Comparison of ENCODE assay signal across 8 mouse cellular contexts in the genomic region with DNA sequence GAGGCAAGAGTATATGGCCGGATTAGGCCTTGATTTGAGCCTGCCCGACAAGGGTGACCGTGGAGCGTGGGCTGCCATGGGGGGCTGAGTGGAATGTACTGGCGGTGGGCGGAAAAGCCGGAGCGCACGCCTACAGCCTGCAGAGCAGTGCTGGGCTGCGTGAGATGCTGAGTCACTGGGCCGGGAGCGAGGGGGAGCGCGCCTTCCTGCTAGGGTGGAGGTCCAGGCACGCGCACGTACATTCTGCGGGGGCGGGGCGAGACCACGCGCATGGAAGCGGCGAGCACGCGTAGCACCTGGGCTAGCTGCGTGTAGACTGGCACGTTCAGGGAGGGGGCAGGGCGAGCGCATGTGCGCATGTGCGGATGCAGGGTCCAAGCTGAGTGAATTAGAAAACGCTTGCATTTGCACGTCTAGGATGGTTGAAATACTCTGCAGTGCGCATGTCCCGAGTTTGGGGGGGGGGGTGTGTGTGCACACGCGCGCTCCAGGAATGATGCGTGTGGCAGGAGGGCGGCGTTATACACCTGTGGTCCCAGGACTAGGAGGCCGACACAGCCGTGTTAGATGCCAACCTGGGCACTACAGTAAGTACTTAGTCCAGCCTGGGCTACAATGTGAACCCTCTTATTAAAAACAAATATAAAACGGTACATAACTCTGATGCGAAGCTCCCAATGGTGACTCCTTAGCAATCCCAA. TPM values are rescaled to one million over a fixed set of nuclear protein-coding genes. Genes with fewer than 3 reads are reported as not detected.
DNase-seq lines count a peak whose midpoint lies in the region; ATAC-seq lines count a peak whose summit lies in the region.

No protein-coding gene starts in this region.

- ATAC-seq in hindbrain, embryonic 15.5 days (ENCODE audit: low FRiP score, low read depth) = peak; percentile 97

- no peaks in the 10 kb centered on the region for H3K27me3 ChIP-seq in hindbrain, embryonic 15.5 days

- H3K4me2 ChIP-seq in hindbrain, embryonic 15.5 days = peak overlapping the region; percentile 72

- peak overlapping the region; percentile 92 for H3K27ac ChIP-seq in hindbrain, embryonic 15.5 days (replicated peaks)

- DNase-seq in T-cell, adult 2 months (ENCODE audit: low spot score) = peak; percentile 99
- peak; percentile 100 for DNase-seq in cerebellum, postnatal 36 days
- DNase-seq in frontal cortex, postnatal 36 days (ENCODE audit: low spot score in 2 of 2) = peak; percentile 100
- peak; percentile 99 for DNase-seq in left cerebral cortex, adult 11 months (ENCODE audit: low spot score)
- peak; percentile 98 to 99 for DNase-seq in lung, postnatal 4 days
- DNase-seq in retina, postnatal 7 days (ENCODE audit: low read depth, low spot score) = peak; percentile 95
- DNase-seq in urinary bladder, adult 2 months (ENCODE audit: low spot score) = peak; percentile 97

- H3K4me1 ChIP-seq in hindbrain, embryonic 15.5 days (replicated peaks) = peaks cover 22% of the 10 kb centered on the region

- peaks cover 19% of the 10 kb centered on the region for H3K36me3 ChIP-seq in hindbrain, embryonic 15.5 days

- under 1% methylated on average over 46 of the region's 46 CpGs for WGBS in hindbrain, embryonic 15.5 days

- no peaks in the 10 kb centered on the region for H3K9me3 ChIP-seq in hindbrain, embryonic 15.5 days

- peak overlapping the region; percentile 54 for H3K4me3 ChIP-seq in hindbrain, embryonic 15.5 days

- peak overlapping the region; percentile 68 for H3K9ac ChIP-seq in hindbrain, embryonic 15.5 days

RNA-seq across cellular contexts. Expression of gene Gpi1, which starts 3.9 kb away (rescaled TPM):
- polyA plus RNA-seq in hindbrain, embryonic 15.5 days (2015; fragmentation: Nextera tagmentation; extraction: Ambion mirVana) = 300 and 313 TPM in 2 replicates
- 242 and 345 TPM in 2 replicates for polyA plus RNA-seq in urinary bladder, adult 2 months (2012; rRNA removed)

RNA-seq across cellular contexts. Expression of gene Gm6096, which starts 16.8 kb away (rescaled TPM):
- polyA plus RNA-seq in hindbrain, embryonic 15.5 days (2015; fragmentation: Nextera tagmentation; extraction: Ambion mirVana) = not detected in 2 replicates
- polyA plus RNA-seq in urinary bladder, adult 2 months (2012; rRNA removed) = not detected in 2 replicates

RNA-seq across cellular contexts. Expression of gene Pdcd2l, which starts 37.6 kb away (rescaled TPM):
- 71.8 and 82.6 TPM in 2 replicates for polyA plus RNA-seq in hindbrain, embryonic 15.5 days (2015; fragmentation: Nextera tagmentation; extraction: Ambion mirVana)
- 34.9 and 44.6 TPM in 2 replicates for polyA plus RNA-seq in urinary bladder, adult 2 months (2012; rRNA removed)

Comparison
In these comparisons a context has a peak if more than half of its experiments do, and no peak if none do; other contexts are left out.
1. Peak in every context shown above with its lines: DNase-seq, ATAC-seq, H3K4me3 ChIP-seq and H3K27ac ChIP-seq.